Mouse (Mus musculus): ENCODE data around the gene Tstd3. TPM values are rescaled to one million over a fixed set of nuclear protein-coding genes. Genes with fewer than 3 reads are reported as not detected.
"Not testable (repeated sequence)": the region's sequence is repeated elsewhere in the genome, so short reads cannot be mapped to it uniquely, and the experiment has no call there.

Tstd3 gene
- polyA plus RNA-seq, 1 experiment from 2014 or later: 28.5 TPM

DNA sequence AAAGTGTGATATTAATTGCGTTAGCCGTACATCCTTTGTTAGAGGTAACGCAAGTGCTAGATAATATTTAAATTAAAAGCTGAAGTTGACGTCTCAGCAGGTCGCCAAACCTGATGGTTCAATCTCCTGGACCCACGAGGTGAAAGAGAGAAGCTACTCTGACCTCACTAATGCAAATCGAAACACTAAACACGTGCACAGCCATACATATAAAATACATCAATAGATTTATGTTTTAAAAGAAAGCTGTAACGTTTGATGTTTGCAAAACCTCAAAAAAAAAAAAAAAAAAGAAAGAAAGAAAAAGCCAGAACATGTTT lies 9.9 kb upstream of the Tstd3 start:
- H3K27ac ChIP-seq (replicated peaks): no peak overlapping the region
- no peaks in the 10 kb centered on the region for H3K9me3 ChIP-seq
- WGBS: 9% methylated on average over 9 of the region's 9 CpGs
- ATAC-seq (ENCODE audit: low FRiP score, low read depth): no peak
- no peaks in the 10 kb centered on the region for H3K27me3 ChIP-seq
- peaks cover 5% of the 10 kb centered on the region for H3K4me1 ChIP-seq
- H3K36me3 ChIP-seq: peaks cover 10% of the 10 kb centered on the region
- peak overlapping the region; percentile 67 for H3K4me2 ChIP-seq (replicated peaks)
- peak overlapping the region; percentile 83 for H3K4me3 ChIP-seq
- peak overlapping the region; percentile 73 for H3K9ac ChIP-seq (replicated peaks)

- H3K9me3 ChIP-seq: no peaks in the 10 kb centered on the region
- ATAC-seq (ENCODE audit: low FRiP score, low read depth): peak; percentile 98
- peaks cover 4% of the 10 kb centered on the region for H3K36me3 ChIP-seq
- H3K27ac ChIP-seq (replicated peaks): peak overlapping the region; percentile 56
- peaks cover 5% of the 10 kb centered on the region for H3K4me1 ChIP-seq
- under 1% methylated on average over 46 of the region's 46 CpGs for WGBS
- H3K4me2 ChIP-seq (replicated peaks): peak overlapping the region; percentile 67
- peak overlapping the region; percentile 73 for H3K9ac ChIP-seq (replicated peaks)
- H3K4me3 ChIP-seq: peak overlapping the region; percentile 83
- H3K27me3 ChIP-seq: no peaks in the 10 kb centered on the region
These were observed 9.3 kb upstream of the Tstd3 start for GRCm38 (mm10) chr4:21776091-21776945.

DNA sequence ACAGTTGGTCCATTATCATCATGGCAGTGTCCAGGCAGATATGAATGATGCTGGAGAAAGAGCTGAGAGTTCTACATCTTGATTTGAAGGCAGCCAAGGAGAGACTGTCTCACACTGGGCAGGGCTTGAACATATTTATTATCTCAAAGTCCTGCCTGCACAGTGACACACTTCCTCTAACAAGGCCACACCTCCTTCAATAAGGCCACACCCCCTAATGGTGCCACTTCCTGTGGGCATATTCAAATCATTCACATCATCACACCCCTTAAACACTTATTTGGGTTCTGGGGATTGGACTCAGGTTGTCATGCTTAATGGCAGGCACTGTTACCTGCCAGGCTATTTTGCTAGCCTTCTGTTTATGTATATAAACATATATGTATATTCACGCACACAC lies 5.3 kb upstream of the Tstd3 start:
- no peak for ATAC-seq (ENCODE audit: low FRiP score, low read depth)
- Histone ChIP-seq H3K4me1 (peaks cover 2% of the 10 kb centered on the region), H3K9me3 (no peaks in the 10 kb centered on the region), H3K9ac (replicated peaks) (no peak overlapping the region), H3K36me3 (no peaks in the 10 kb centered on the region), H3K27ac (replicated peaks) (no peak overlapping the region), H3K4me3 (no peak overlapping the region), H3K27me3 (no peaks in the 10 kb centered on the region), H3K4me2 (replicated peaks) (no peak overlapping the region)
- 97% methylated on average over 1 of the region's 1 CpGs for WGBS

- Histone ChIP-seq H3K27ac (replicated peaks) (no peak overlapping the region), H3K36me3 (no peaks in the 10 kb centered on the region), H3K27me3 (no peaks in the 10 kb centered on the region), H3K4me3 (no peak overlapping the region), H3K9ac (replicated peaks) (no peak overlapping the region), H3K4me1 (peaks cover 6% of the 10 kb centered on the region; the same call in 1 of the 2 replicates), H3K9me3 (no peaks in the 10 kb centered on the region), H3K4me2 (replicated peaks) (no peak overlapping the region)
- no peak for ATAC-seq (ENCODE audit: low FRiP score, low read depth)
- WGBS: 84% methylated on average over 1 of the region's 1 CpGs
These were observed 4.1 kb upstream of the Tstd3 start for GRCm38 (mm10) chr4:21771064-21771463.

GRCm38 (mm10) chr4:21766171-21766862 lies 695 bp downstream of the Tstd3 start:
- Histone ChIP-seq H3K4me3 (peak overlapping the region; percentile 60), H3K27ac (replicated peaks) (peak overlapping the region; percentile 52; the same call in 1 of the 2 replicates), H3K4me2 (replicated peaks) (peak overlapping the region; percentile 74), H3K36me3 (no peaks in the 10 kb centered on the region), H3K27me3 (no peaks in the 10 kb centered on the region), H3K9me3 (no peaks in the 10 kb centered on the region), H3K9ac (replicated peaks) (peak overlapping the region; percentile 66), H3K4me1 (peaks cover 7% of the 10 kb centered on the region; the same call in 1 of the 2 replicates)
- ATAC-seq (ENCODE audit: low FRiP score, low read depth): peak; percentile 52; the same call in 1 of the 2 replicates
- 22% methylated on average over 14 of the region's 14 CpGs for WGBS

DNA sequence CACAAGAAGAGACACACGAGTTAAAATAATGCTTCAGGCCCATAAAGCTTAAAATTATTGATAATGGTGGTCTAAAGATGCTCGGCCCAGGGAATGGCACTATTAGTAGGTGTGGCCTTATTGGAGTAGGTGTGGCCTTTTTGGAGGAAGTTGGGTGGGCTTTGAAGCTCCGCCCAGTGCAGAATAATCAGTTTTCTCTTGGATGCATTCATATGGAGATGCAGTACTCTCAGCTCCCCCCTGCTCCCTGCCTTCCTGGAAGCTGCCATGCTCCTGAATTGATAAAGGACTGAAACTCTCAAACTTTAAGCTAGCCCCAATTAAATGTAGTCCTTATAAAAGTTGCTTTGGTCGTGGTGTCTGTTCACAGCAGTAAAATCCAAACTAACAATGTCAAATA lies 3.2 kb downstream of the Tstd3 start:
- no peak overlapping the region for H3K4me3 ChIP-seq
- H3K27ac ChIP-seq (replicated peaks): no peak overlapping the region
- peaks cover 6% of the 10 kb centered on the region for H3K36me3 ChIP-seq
- H3K27me3 ChIP-seq: no peaks in the 10 kb centered on the region
- 82% methylated on average over 4 of the region's 4 CpGs for WGBS
- H3K4me1 ChIP-seq: peaks cover 7% of the 10 kb centered on the region; the same call in 1 of the 2 replicates
- ATAC-seq (ENCODE audit: low FRiP score, low read depth): no peak
- H3K9me3 ChIP-seq: no peaks in the 10 kb centered on the region
- H3K9ac ChIP-seq (replicated peaks): no peak overlapping the region
- no peak overlapping the region for H3K4me2 ChIP-seq (replicated peaks)

GRCm38 (mm10) chr4:21761416-21762160 lies 5.4 kb downstream of the Tstd3 start:
- no peak for ATAC-seq (ENCODE audit: low FRiP score, low read depth)
- Histone ChIP-seq H3K27ac (replicated peaks) (no peak overlapping the region), H3K36me3 (peaks cover 18% of the 10 kb centered on the region), H3K4me2 (replicated peaks) (no peak overlapping the region), H3K4me1 (peaks cover 6% of the 10 kb centered on the region; the same call in 1 of the 2 replicates), H3K9ac (replicated peaks) (no peak overlapping the region), H3K9me3 (no peaks in the 10 kb centered on the region), H3K4me3 (no peak overlapping the region), H3K27me3 (no peaks in the 10 kb centered on the region)
- 95% methylated on average over 9 of the region's 9 CpGs for WGBS

DNA sequence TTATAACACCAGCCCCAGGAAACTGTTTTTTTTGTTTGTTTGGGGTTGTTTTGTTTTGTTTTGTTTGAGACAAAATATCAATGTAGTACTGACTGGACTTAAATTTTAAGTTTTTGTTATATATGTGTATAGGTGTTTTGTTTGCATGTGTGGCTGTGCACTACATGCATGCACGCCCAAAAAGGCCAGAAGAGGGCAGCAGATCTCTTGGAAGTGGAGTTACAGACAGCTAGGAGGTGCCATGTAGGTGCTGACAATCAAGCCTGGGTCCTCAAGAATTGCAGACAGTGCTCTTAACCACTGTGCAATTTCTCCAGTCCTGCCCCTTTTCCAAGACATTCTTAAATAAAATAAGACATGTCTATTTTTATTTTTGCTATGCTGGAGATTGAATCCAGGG lies 8.2 kb downstream of the Tstd3 start:
- ATAC-seq (ENCODE audit: low FRiP score, low read depth): no peak
- Histone ChIP-seq H3K9ac (replicated peaks) (no peak overlapping the region), H3K9me3 (no peaks in the 10 kb centered on the region), H3K27ac (replicated peaks) (no peak overlapping the region), H3K36me3 (peaks cover 18% of the 10 kb centered on the region), H3K4me3 (no peak overlapping the region), H3K4me2 (replicated peaks) (no peak overlapping the region), H3K4me1 (no peaks in the 10 kb centered on the region), H3K27me3 (no peaks in the 10 kb centered on the region)
- WGBS: 59% methylated on average over 1 of the region's 1 CpGs

DNA sequence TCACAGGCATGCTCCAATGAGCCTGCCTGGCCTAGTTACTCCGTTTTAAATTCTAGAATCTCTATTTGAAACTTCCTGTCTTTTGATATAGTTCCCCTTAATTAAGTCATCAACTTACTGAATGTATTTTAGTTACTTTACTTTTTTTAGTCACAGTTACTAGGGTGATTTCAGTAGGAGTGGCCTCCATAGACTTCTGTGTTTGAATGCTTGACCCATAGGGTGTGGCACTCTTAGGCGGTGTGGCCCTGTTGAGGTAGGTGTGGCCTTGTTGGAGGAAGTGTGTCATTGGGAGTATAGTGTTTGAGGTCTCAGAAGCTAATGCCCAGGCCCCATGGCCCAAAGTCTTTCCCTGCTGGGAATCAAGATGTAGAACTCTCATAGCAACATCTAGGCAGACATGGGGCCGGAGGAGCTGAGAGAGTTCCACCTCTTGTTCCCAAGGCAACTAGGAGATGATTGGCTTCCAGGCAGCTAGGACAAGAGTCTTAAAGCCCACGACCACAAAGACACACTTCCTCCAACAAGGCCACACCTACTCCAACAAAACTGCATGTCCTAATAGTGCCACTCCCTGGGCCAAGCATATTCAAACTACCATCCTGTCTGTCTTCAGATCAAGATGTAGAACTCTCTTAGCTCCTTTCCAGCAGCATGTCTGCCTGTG lies 11.8 kb downstream of the Tstd3 start:
- WGBS: 73% methylated on average over 4 of the region's 4 CpGs
- Histone ChIP-seq H3K27me3 (no peaks in the 10 kb centered on the region), H3K9me3 (no peaks in the 10 kb centered on the region), H3K36me3 (peaks cover 23% of the 10 kb centered on the region), H3K4me3 (no peak overlapping the region), H3K4me2 (replicated peaks) (no peak overlapping the region), H3K9ac (replicated peaks) (no peak overlapping the region), H3K4me1 (no peaks in the 10 kb centered on the region), H3K27ac (replicated peaks) (no peak overlapping the region)
- ATAC-seq (ENCODE audit: low FRiP score, low read depth): no peak

DNA sequence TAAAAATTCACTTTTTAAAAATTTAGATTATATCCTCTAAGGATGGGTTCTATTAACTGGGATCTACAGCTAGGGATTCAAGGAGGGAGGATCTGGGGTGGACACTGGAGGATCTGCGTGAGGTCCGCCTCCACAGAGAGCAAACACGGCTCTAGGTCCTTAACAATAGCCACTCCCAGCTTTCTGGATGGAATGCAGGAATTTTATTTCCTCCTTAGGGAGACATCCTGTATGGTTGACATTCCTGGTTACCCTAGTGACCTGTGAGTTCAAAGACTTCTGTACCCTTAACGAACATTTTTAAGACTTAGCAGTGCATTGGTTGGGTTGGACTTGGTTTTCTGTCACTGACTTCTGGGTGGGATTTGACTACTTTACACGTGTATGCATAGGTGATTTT lies 21.3 kb downstream of the Tstd3 start:
- no peak for ATAC-seq (ENCODE audit: low FRiP score, low read depth)
- Histone ChIP-seq H3K27ac (replicated peaks) (no peak overlapping the region), H3K4me2 (replicated peaks) (no peak overlapping the region), H3K4me3 (no peak overlapping the region), H3K4me1 (no peaks in the 10 kb centered on the region), H3K27me3 (no peaks in the 10 kb centered on the region), H3K9ac (replicated peaks) (no peak overlapping the region), H3K9me3 (no peaks in the 10 kb centered on the region), H3K36me3 (peaks cover 29% of the 10 kb centered on the region)
- WGBS: 79% methylated on average over 5 of the region's 5 CpGs

GRCm38 (mm10) chr4:21744142-21744541 lies 22.9 kb downstream of the Tstd3 start:
- WGBS: 96% methylated on average over 8 of the region's 8 CpGs
- not testable (repeated sequence) for H3K4me2 ChIP-seq (replicated peaks); H3K9ac ChIP-seq (replicated peaks); H3K27ac ChIP-seq (replicated peaks); H3K4me1 ChIP-seq; H3K4me3 ChIP-seq; H3K27me3 ChIP-seq; ATAC-seq (ENCODE audit: low FRiP score, low read depth); H3K9me3 ChIP-seq
- H3K36me3 ChIP-seq: peaks cover 31% of the 10 kb centered on the region

Data from midbrain, embryonic 12.5 days (tissue).